Mouse (Mus musculus): ENCODE data around the gene Plekhd1.
A peak's percentile ranks its signal among the peaks of the same experiment; 100 is the strongest.

Gene Plekhd1

DNA sequence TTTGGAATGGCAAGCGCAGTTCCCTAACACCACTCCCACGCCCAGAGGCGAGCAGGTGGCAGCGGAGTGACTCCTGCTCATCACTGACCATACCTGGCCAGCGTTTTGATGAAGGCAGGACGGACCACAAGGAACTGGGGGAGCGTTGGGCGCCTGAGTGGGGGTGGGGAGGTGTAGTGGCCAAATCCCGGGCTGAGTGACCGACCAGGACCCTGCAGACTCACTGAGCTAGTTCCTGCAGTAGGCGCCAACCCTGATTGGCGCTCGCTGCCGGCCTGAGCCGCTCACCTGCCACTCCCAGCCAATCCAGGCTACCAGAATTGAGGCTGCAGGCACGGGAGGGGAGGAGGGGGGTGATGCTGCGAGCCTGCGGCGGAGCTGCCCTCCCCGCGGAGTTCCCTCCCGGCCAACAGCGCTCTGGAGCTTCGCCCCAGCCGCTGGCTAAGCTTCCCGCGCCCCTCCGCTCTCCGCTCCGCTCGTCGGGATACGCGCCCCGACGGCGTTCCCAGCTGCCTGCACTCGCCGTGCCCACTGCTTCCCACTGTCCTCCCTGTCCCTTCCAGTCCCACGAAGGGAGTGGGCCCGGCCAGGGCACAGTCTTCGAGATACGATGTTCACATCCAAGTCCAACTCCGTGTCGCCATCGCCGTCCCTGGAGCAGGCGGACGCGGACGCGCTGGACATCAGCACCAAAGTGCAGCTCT, at the start of gene Plekhd1:
Plekhd1 (plus strand) TSS at position 323 of the 704 bp plus-strand sequence.
- peak; percentile 35 for DNase-seq

DNA sequence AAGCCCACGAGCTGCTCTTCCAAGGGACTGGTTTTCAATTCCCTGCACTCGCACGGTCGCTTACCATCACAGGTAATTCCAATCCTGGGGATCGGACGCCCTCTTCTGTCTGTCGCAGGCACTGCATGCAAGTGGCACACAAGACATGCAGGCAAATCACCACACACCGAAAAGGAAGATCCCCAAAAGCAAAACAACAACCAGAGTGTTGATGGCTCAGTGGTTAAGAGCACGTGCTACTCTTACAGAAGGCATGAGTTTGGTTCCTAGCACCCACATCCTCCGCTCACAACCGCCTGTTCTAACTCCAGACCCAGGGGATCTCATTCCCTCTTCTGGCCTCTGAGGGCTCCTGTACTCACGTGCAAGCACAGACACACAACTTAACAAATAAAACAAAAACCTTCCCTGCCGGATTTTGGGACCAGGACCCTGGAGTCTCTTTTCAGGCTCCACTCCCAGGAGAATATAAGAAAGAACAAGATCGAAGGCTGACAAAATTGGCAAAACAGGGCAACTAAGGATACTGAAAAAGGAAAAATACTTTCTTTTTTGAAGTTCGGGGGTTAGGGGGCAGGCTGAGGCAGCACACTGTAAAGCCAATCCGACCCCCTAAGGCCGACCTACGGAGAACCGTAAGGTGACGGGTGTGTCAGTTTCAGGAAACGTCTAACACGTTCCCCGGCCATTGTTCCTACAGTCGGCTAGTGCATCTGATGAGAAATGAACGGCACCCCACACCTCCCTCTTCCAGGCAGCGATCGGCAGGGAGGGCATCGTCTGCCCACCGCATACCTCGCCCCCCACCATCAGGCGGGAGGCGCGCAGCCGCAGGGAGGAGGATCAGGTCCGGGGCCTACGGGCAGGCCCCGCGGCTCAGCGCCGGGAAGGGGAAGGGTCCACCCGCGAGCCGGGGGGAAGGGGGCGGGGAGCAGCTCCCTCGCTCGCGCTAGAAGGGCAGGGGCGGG, 49.4 kb upstream of the Plekhd1 start:
- DNase-seq = peak; percentile 54

DNA sequence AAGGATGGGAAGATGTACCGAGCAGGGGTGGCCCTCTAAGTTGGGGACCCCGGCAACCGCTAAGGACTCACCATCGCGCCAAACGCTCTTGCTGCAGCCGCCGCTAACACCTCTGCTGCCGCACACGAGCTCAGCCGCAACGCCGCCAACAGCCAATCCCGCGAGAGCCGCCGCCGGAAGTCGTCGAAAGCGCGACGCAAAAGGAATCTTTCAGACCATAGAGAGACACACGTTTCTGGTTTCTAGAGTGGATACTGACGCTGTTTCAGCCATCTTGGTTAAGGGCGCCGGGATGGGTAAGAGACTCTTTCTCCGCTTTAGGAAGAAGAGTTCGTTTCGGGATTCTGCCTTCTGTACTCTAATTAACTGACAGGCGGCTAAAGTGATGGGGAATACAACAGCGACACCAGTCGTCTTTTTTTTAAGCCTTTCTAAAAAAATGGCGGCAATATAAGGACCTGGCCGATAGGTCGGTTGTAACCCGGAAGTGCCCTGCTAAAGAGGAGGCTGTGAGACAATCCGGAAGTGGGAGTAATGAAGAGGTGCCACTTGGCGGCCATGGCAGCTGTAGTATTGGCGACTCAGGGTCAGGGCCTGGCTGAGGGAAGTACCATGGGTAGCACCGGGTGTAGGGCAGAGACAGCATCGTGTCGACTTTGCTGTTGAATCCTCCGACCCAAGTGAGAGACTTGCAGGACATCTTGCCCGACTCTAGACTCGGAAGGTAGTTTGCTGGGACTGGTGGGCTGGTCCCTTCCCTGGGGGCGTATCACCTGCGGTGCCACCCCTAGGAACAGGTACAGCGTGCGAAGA, 48.5 kb upstream of the Plekhd1 start, which contains the start of the genes Slc39a9 and Erh:
Slc39a9 (plus strand) TSS at position 191 of the 813 bp plus-strand sequence.
Erh (minus strand) TSS at position 649 of the 813 bp plus-strand sequence.
- peak; percentile 86 for DNase-seq

DNA sequence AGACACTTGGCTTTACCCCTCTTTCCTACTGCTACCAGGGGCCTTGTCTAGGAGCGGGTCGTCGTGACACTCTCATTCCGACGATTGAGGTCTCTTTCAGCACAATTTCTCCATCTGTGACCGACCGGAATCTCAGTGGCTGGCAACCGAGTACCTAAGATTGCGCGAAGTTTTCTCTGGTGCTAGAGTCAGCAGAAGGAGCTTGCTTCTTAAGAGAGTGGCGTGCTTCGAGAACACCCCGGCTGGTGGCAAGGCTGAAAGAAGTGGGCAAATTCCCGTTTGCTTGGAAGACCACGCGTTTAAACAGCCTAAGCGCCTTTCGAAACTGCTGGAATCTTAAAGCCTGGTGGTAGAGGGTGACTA, 47.9 kb upstream of the Plekhd1 start:
- no peak for DNase-seq

DNA sequence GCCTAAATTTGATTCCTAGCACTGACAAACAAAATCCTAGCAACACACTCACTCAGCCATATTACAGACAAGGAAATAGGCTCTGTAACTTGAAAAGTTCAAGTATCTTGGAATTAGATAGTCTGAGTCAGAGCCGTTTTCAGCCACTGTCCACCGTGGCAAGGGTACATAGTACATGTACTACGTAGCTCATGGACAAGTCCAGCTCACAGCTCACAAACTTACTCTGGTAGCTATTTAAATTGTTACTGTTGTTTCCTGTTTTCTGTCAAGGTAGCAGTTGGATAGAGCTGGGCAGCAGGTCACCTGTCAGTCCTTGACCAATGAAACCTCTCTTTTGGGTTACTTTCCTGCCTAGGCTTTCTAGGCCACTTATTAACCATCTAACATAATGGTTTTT, 46.0 kb upstream of the Plekhd1 start:
- DNase-seq = no peak

DNA sequence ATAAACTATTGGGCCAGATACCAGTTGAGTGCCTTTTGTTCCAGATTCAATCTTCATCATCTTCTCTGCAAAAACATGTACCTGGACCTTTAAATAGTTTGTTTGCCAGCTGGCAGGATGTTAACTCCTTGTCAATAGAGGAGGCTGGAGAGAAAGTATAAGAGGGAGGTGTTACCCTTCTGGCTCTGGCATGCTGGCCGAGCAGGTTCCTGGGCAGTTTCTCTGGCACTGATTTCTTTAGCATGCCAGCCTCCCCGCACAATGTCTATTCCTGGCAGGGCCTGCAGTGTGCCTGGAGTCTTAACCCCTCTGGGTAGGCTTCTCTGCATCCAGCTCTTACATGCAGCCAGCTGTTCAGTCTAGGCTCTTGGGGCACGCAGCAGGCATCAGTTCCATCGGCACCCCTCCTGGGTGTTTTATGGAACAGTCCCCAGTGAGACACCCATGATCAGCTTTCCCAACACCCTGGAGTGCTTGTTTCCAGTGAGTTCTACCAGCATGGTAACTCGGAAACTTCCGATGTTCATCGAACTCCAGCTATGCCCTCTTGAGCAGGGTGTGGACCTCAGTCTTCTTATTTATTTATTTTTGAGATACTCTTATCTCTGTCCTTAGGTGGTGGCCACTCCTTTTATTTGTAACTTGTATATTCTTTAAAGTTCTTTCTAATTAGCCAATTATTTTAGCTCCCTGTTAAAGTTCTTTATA, 38.3 kb upstream of the Plekhd1 start:
- DNase-seq = no peak

DNA sequence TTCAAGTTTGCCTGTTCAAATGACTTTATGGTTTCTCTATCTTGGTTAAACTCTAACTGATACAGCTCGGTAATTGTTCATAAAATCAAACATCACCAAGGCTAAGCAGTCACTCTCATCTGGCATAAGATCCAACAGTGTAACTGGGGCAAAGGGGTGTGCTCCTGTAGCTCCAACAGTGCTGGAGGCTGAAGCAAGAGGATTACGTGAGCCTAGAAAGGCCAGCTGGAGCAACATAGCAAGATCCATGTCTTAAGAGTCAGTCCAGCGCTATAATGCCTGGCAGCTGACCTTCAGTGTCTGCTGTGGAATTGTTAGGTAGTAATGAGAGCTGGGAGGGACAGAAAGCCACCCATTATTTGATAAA, 37.7 kb upstream of the Plekhd1 start:
- DNase-seq = no peak

DNA sequence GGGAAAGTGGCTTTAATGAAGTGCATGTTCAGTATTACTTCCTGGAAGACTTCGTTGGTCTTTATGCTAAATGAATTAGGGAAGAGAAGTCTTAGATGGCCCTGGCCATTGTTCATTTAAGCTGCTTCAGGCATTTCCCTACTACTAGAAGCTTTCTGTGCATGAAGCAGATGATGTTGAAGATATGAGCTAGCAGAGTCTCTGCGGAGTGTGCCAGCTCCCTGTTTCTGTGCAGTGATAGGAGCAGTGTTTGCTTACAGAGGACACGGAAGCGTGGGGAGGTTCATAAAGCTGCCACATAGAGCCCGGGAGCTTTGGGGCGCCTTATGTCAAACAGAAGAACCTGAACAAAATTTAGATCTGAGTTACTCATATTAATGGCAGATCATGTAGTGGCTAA, 33.7 kb upstream of the Plekhd1 start:
- DNase-seq = no peak

DNA sequence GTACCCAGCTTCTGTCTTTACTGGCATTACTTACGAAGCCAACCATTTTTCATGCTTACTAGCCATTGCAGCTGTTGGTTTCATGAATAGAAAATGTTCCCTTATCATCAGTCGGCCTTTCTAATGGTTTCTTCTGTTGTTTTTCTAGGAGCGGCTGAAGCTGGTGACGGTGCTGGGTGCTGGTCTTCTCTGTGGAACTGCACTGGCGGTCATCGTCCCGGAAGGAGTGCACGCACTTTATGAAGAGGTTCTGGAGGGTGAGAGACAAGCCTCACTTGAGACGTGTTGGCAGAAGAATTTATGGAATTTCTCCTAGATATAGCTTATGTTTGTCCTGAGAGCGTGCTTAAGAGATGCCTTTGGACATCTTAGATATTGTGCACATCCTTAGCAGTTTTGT, 30.1 kb upstream of the Plekhd1 start:
- no peak for DNase-seq

DNA sequence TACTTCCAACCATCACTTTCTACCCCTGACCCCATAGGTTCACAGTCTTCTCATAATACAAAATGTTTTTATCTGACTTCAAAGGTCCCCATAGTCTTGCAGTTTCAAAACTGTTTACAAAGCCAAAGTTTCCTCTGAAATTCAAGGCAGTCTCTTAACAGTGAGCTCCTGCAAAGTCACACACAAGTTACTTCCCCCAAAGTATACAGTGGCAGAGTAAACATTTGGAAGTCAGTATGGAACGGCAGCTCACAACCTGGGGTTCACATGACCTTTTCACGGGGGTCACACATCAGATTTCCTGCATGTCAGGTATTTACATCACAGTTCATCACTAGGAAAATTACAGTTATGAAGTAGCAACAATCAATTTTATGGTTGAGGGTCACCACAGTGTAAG, 28.5 kb upstream of the Plekhd1 start:
- no peak for DNase-seq

DNA sequence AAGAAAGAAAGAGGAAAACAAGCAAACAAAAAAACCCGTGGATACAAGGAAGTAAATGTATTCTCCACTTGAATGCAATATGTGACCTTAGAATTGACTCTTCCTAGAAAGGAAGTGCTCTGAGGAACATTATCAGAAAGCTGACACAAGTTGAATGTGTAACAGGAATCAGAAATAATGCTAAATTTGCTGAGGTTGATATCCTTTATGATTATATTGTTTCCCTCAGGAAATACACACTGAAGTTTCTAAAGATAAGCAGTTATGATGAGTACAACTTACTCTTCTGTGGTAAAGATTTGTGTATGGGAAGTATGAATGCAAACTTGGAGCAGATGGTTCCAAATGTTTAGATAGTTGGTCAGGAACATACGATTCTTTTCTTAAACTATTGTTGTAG, 24.0 kb upstream of the Plekhd1 start:
- no peak for DNase-seq

DNA sequence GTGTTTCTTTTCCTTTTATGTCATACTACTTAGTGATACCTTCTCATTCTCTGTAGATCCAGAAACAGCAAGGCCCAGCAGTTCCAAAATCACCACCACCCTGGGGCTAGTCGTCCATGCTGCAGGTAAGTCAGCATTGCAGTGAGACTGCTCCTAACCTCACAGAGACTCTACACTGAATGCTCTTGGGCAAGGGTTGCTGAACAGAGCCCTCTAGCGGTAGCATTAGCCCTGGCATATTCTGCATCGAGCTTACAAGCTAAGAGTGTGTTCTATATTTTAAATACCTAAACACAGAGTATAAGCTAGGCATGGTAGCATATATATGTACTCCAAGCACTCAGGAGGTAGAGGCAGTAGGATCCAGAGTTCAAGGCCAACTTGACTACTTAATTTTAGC, 19.2 kb upstream of the Plekhd1 start:
- DNase-seq = peak; percentile 53

DNA sequence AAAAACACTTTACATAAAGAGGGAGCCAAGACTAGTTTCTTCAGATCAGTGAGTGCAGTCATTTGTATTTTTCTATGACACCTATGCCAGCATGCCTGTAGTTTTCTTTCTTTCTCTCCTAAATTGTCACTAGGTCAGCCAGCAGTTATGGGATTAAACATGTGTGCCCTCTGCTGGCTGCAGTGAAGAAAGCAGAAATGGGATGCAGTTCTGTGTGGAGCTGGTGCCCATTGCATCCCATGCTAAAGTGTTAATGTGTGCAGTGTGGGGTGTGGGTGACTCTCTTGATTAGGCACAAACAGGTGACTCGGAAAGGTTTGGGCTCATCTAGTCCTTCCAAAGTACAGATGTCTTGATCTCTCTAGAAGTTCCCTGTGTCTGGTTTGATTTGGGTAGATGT, 11.1 kb upstream of the Plekhd1 start:
- DNase-seq = peak; percentile 34

DNA sequence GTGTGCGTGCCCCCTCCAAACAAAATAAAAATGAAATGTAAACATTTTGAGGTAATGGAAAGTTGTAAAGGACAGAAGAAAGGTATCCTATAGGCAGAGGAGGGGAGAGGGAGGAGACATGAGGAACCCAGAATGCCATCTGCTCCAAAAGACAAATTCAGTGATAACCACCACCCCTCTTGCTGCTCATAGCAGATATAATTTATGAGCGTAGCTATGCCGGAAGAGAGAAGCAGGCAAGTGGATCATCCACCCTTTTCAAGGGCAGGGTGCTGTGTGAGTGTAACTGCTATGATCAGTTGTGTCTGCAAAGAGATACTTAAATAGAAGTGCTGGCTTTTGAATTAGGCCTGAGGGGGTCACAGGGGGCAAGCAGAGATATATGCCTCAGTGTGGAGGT, 8.8 kb upstream of the Plekhd1 start:
- DNase-seq = no peak

DNA sequence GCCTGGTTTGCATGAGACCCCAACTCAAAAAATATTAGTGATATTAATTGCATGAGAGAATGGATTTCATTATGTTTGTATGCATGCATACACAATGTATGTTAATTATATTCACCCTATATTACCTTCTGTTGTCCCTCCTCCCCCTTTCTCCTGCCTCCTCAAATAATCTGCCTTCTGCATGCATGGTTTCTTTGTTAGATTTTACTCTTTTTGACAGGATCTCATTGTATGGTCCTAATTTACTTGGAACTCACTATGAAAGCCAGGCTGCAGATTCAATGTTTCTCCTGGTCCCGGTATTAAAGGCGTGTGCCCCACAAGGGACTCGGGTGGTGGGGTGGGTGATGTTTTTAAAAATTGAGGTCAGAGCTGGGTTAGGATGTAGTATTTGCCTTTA, 8.1 kb upstream of the Plekhd1 start:
- DNase-seq = no peak

DNA sequence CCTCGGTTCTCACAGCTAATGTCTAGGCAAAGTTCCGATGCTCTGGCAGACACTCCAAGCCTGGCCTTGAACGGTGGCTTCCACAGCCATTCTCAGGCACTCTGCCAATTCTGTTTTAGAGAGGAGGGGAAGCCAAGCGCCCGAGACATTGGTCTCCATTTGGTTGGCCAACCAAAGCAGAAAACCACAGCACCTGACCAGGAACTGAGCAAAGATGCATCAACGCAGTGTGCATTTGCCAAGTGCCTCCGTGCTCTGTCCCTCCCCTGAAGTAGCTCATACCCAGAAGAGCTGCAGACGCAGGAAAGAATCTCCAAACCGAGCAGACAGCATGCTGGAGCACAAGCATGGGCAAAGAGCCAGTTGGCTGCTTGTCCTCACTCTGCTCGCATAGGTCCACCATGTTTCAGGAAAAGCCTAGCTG, 4.6 kb upstream of the Plekhd1 start:
- peak; percentile 51 for DNase-seq

DNA sequence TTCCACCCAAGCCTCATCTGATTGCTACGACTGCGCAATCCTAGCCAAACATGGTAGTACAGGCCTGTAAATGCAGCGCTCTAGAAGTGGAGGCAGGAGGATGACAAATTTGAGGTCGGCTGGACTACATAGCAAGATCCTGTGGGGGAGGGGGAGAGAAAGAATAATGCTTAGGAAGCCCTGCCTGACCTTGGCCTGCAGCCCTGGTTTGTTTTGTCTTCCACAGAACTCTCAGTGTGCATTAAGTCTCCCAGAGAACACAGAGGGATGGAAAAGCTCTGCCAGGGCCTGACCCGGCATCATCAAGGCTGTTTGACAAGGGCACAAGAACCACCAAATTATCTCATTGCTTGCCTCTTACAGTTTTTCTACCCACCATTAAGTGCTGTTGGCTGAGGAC, 2.7 kb upstream of the Plekhd1 start:
- DNase-seq = no peak

DNA sequence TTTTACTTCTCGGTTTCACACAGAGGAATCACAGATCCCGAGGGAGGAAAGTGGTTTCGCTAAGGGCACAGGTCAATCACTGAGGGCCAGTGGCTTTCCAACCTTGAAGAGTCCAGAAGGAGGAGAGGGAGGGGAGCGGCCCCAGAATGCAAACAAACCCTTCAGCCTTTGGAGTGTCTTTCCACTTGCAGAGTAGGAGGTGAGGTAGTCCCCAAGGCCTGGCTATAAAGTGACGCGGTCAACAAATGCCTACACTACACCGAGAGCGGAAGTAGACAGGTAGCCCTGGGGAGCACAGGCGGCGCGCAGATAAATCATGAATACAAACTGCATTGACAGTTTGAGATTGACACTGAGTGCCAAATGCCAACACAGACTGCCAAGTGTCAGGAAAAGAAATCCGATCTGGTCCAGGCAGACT, 710 bp upstream of the Plekhd1 start:
- DNase-seq = no peak

DNA sequence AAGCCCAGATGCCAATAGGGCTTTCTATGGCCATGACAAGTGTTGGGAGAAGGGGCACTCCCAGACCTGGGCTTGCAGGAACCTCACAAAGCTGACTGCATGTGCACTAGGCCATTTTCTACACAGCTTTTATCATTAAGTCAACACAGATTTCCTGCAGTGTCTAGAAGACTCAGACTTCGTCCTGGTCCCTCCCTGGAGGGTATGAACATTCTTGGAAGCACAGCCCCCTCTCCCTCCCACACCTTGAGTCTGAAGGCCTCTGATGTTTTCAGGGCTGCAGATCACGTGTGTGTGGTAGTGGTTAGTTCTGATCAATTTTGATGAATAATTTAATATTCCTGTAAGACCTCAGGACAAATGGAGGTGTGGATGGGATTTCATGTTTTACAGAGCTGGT, 1.3 kb downstream of the Plekhd1 start:
- no peak for DNase-seq

DNA sequence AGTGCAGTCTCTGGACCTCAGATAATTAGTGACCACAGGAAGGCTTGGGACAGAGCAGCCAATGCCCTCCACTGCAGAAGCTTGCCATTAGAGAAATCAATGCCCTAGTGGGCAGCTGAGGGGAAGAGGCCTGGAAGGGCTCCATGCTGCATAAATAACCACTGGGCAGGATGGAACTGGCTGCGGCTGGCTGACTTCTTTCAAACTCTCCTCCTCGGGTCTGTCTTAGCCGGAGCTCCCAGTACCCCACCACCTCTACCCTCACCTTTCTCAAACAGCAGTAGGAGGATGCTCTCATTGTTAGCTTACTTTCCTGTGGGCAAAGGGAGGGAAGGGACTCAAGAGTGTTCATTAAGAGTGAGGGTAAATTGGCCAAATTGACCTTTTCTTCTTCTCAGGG, 2.6 kb downstream of the Plekhd1 start:
- no peak for DNase-seq

DNA sequence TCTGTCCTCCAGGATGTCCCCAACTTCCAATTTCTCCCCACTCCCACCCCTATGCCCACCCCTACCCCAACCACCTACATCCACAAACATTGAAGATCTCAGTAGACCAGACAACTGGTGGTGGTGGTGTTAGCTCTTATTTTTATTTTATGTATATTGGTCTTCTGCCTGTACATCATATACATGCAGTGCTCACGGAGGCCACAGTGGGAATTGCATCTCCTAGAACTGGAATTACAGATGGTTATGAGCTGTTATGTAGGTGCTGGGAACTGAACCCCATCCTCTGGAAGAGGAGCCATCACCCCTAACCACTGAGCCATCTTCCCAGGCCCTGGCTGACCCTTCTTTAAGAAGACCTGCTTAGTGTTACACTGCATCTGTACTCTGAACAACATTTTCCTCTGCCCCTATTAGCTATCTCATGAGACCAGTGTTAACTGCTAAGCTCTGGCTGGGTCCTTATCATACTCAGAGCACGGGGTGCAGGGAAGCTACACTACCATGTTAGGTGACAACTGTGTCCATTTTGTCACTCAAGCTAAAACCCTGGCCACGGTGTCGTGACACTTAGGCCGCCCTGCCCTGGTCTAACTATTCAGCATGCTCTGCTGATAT, 6.2 kb downstream of the Plekhd1 start:
- no peak for DNase-seq

DNA sequence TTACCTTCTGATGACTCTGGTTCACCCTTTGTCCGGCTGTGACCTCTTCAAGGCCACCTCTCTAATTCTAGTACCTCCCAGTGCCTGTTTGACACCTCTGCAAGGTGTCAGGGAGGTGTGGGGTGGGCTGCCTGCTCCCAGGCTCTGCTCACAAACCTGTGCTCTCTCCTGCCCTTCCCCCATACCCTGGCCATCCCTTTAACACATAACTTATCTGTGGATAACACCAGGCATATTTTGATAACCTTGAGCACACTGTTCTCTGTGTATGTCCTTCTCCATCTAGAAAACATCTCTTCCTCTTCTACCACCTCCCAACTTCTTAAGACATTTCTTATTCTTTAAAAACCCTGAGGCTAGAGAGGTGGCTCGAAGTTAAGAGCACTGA, 6.7 kb downstream of the Plekhd1 start:
- no peak for DNase-seq

All from right cerebral cortex, postnatal 4 days (tissue).